Mouse (Mus musculus): Measurements from ENCODE around the gene Zfp423. TPM values are rescaled to one million over a fixed set of nuclear protein-coding genes. Genes with fewer than 3 reads are reported as not detected.
"Not testable (repeated sequence)": the region's sequence is repeated elsewhere in the genome, so short reads cannot be mapped to it uniquely, and the experiment has no call there.

Zfp423 gene
- total and polyA plus RNA-seq, 2 experiments from 2014 or later = 18.4 to 34.6 TPM

GRCm38 (mm10) chr8:87847796-87848195 is 111.6 kb downstream of the Zfp423 start:
- Histone ChIP-seq H3K4me2 (ENCODE audit: low read depth) (no peak overlapping the region), H3K9me3 (ENCODE audit: low read length) (no peaks in the 10 kb centered on the region), H3K36me3 (ENCODE audit: insufficient read depth) (no peaks in the 10 kb centered on the region), H3K9ac (no peak overlapping the region), H3K4me3 (ENCODE audit: low read depth, low read length) (no peak overlapping the region), H3K27me3 (ENCODE audit: insufficient read depth, low read length) (no peaks in the 10 kb centered on the region), H3K27ac (ENCODE audit: low read depth, low read length) (0 out of 2 replicates have a peak overlapping the region, but pooled peaks have one; percentile 16), H3K4me1 (ENCODE audit: insufficient read depth) (0 out of 2 replicates have a peak, but pooled peaks cover 7% of the 10 kb centered on the region)
- DNase-seq = no peak
- ATAC-seq = peak; percentile 83
- 48% methylated on average over 6 of the region's 6 CpGs for WGBS
- no peak for TF ChIP-seq CTCF (IDR thresholded peaks at IDR 0.05; ENCODE audit: low read depth)

- not testable (repeated sequence) for H3K4me1 ChIP-seq (ENCODE audit: insufficient read depth); H3K36me3 ChIP-seq (ENCODE audit: insufficient read depth); H3K4me2 ChIP-seq (ENCODE audit: low read depth); DNase-seq; H3K9me3 ChIP-seq (ENCODE audit: low read length); ATAC-seq; H3K27ac ChIP-seq (ENCODE audit: low read depth, low read length); H3K4me3 ChIP-seq (ENCODE audit: low read depth, low read length); H3K27me3 ChIP-seq (ENCODE audit: insufficient read depth, low read length); H3K9ac ChIP-seq
- WGBS = 75% methylated on average over 11 of the region's 11 CpGs
Measured at GRCm38 (mm10) chr8:87842096-87842495, 117.3 kb downstream of the Zfp423 start.

- ATAC-seq = 0 out of 2 replicates have a peak, but pooled peaks have one; percentile 5
Measured at GRCm38 (mm10) chr8:87837266-87837665, 122.1 kb downstream of the Zfp423 start.

GRCm38 (mm10) chr8:87836866-87837265 is 122.5 kb downstream of the Zfp423 start:
- no peaks in the 10 kb centered on the region for H3K27me3 ChIP-seq (ENCODE audit: insufficient read depth, low read length)
- no peaks in the 10 kb centered on the region for H3K36me3 ChIP-seq (ENCODE audit: insufficient read depth)
- peaks cover 31% of the 10 kb centered on the region for H3K4me1 ChIP-seq (ENCODE audit: insufficient read depth)
- H3K9me3 ChIP-seq (ENCODE audit: low read length) = no peaks in the 10 kb centered on the region
- peak overlapping the region; percentile 54; the same call in 1 of the 2 replicates for H3K27ac ChIP-seq (ENCODE audit: low read depth, low read length)
- DNase-seq (peak; percentile 80), ATAC-seq (peak; percentile 94)
- no peak overlapping the region for H3K9ac ChIP-seq
- H3K4me2 ChIP-seq (ENCODE audit: low read depth) = peak overlapping the region; percentile 30
- WGBS = 8% methylated on average over 16 of the region's 16 CpGs
- TF ChIP-seq CTCF (IDR thresholded peaks at IDR 0.05; ENCODE audit: low read depth) = no peak
- no peak overlapping the region for H3K4me3 ChIP-seq (ENCODE audit: low read depth, low read length)

More at GRCm38 (mm10) chr8:87837266-87837665, 122.1 kb downstream of the Zfp423 start:
- 15% methylated on average over 5 of the region's 6 CpGs for WGBS
- DNase-seq = no peak
- no peaks in the 10 kb centered on the region for H3K27me3 ChIP-seq (ENCODE audit: insufficient read depth, low read length)
- no peaks in the 10 kb centered on the region for H3K36me3 ChIP-seq (ENCODE audit: insufficient read depth)
- no peak overlapping the region for H3K9ac ChIP-seq
- H3K4me1 ChIP-seq (ENCODE audit: insufficient read depth) = peaks cover 31% of the 10 kb centered on the region
- no peak overlapping the region for H3K4me3 ChIP-seq (ENCODE audit: low read depth, low read length)
- TF ChIP-seq CTCF (IDR thresholded peaks at IDR 0.05; ENCODE audit: low read depth) = no peak
- no peaks in the 10 kb centered on the region for H3K9me3 ChIP-seq (ENCODE audit: low read length)
- H3K27ac ChIP-seq (ENCODE audit: low read depth, low read length) = peak overlapping the region; percentile 54; the same call in 1 of the 2 replicates
- H3K4me2 ChIP-seq (ENCODE audit: low read depth) = peak overlapping the region; percentile 30

GRCm38 (mm10) chr8:87835924-87836323 is 123.5 kb downstream of the Zfp423 start:
- Histone ChIP-seq H3K4me2 (ENCODE audit: low read depth) (no peak overlapping the region), H3K36me3 (ENCODE audit: insufficient read depth) (no peaks in the 10 kb centered on the region), H3K9ac (no peak overlapping the region), H3K27me3 (ENCODE audit: insufficient read depth, low read length) (no peaks in the 10 kb centered on the region), H3K9me3 (ENCODE audit: low read length) (no peaks in the 10 kb centered on the region), H3K27ac (ENCODE audit: low read depth, low read length) (peak overlapping the region; percentile 46), H3K4me3 (ENCODE audit: low read depth, low read length) (no peak overlapping the region), H3K4me1 (ENCODE audit: insufficient read depth) (peaks cover 39% of the 10 kb centered on the region)
- 9% methylated on average over 7 of the region's 7 CpGs for WGBS
- ATAC-seq (no peak), DNase-seq (no peak)
- no peak for TF ChIP-seq CTCF (IDR thresholded peaks at IDR 0.05; ENCODE audit: low read depth)

- DNase-seq = no peak
- H3K36me3 ChIP-seq (ENCODE audit: insufficient read depth) = no peaks in the 10 kb centered on the region
- H3K27me3 ChIP-seq (ENCODE audit: insufficient read depth, low read length) = no peaks in the 10 kb centered on the region
- H3K4me1 ChIP-seq (ENCODE audit: insufficient read depth) = peaks cover 39% of the 10 kb centered on the region
- no peak overlapping the region for H3K4me2 ChIP-seq (ENCODE audit: low read depth)
- H3K27ac ChIP-seq (ENCODE audit: low read depth, low read length) = peak overlapping the region; percentile 46; the same call in 1 of the 2 replicates
- no peak overlapping the region for H3K4me3 ChIP-seq (ENCODE audit: low read depth, low read length)
- no peak overlapping the region for H3K9ac ChIP-seq
- no peak for TF ChIP-seq CTCF (IDR thresholded peaks at IDR 0.05; ENCODE audit: low read depth)
- H3K9me3 ChIP-seq (ENCODE audit: low read length) = no peaks in the 10 kb centered on the region
- no peak for ATAC-seq
- 8% methylated on average over 11 of the region's 11 CpGs for WGBS
Measured at GRCm38 (mm10) chr8:87835411-87835821, 124.0 kb downstream of the Zfp423 start.

- Histone ChIP-seq H3K4me3 (ENCODE audit: low read depth, low read length) (no peak overlapping the region), H3K36me3 (ENCODE audit: insufficient read depth) (no peaks in the 10 kb centered on the region), H3K9me3 (ENCODE audit: low read length) (no peaks in the 10 kb centered on the region), H3K9ac (no peak overlapping the region), H3K4me1 (ENCODE audit: insufficient read depth) (peaks cover 39% of the 10 kb centered on the region), H3K27ac (ENCODE audit: low read depth, low read length) (no peak overlapping the region), H3K27me3 (ENCODE audit: insufficient read depth, low read length) (no peaks in the 10 kb centered on the region), H3K4me2 (ENCODE audit: low read depth) (no peak overlapping the region)
- no peak for DNase-seq
- TF ChIP-seq CTCF (IDR thresholded peaks at IDR 0.05; ENCODE audit: low read depth) = no peak
- 18% methylated on average over 5 of the region's 5 CpGs for WGBS
- no peak for ATAC-seq
Measured at GRCm38 (mm10) chr8:87834656-87835055, 124.7 kb downstream of the Zfp423 start.

All from forebrain, postnatal 0 days (tissue).